Mouse (Mus musculus): ENCODE measurements around the gene Alox5ap. TPM values are rescaled to one million over a fixed set of nuclear protein-coding genes. Genes with fewer than 3 reads are reported as not detected.

Gene Alox5ap
- total and polyA plus RNA-seq, 3 experiments, result 2.0 to 26.4 (median 9.9) TPM

- no peaks in the 10 kb centered on the region for H3K36me3 ChIP-seq (replicated peaks in 1 of 2; ENCODE audit: control insufficient read depth in 1 of 2, insufficient read depth in 1 of 2, low read length in 1 of 2)
- H3K9ac ChIP-seq (ENCODE audit: insufficient read depth, low read depth), result no peak overlapping the region
- H3K79me2 ChIP-seq (replicated peaks; ENCODE audit: control insufficient read depth, extremely low read depth, insufficient read depth, poor library complexity, severe bottlenecking), result no peaks in the 10 kb centered on the region
- no peak overlapping the region for H3K4me3 ChIP-seq (replicated peaks in 1 of 3; ENCODE audit: low read depth in 2 of 3, low read length in 2 of 3, poor library complexity in 1 of 3)
- H3K4me2 ChIP-seq (ENCODE audit: insufficient read depth, low read depth, poor library complexity, severe bottlenecking), result no peak overlapping the region
- no peaks in the 10 kb centered on the region for H3K27me3 ChIP-seq (replicated peaks)
- no peak overlapping the region for H3K27ac ChIP-seq (ENCODE audit: insufficient read depth, low read depth)
- no peak for DNase-seq (ENCODE audit: extremely low read depth)
- in situ Hi-C loops (cut with MboI; ENCODE audit: low pct_ligation_motif_present, low pct_unique_long_range_greater_than_20kb, low sequenced_read_pairs), result no loop called here
- peaks cover 5 to 18% of the 10 kb centered on the region in 2 experiments for H3K4me1 ChIP-seq (ENCODE audit: control insufficient read depth in 1 of 2, insufficient read depth in 2 of 2)
- TF ChIP-seq IRF4 (IDR thresholded peaks at IDR 0.05; ENCODE audit: low read depth, low read length) (no peak), CHD1 (IDR thresholded peaks at IDR 0.05; ENCODE audit: low read depth, low read length) (no peak), MAZ (IDR thresholded peaks at IDR 0.05; ENCODE audit: low read depth, low read length) (no peak), PAX5 (IDR thresholded peaks at IDR 0.05; ENCODE audit: low read length) (no peak), SMC3 (IDR thresholded peaks at IDR 0.05; ENCODE audit: low read depth, low read length) (no peak), MEF2A (IDR thresholded peaks at IDR 0.05; ENCODE audit: borderline replicate concordance, low read depth, low read length) (no peak), USF1 (IDR thresholded peaks at IDR 0.05; ENCODE audit: low read depth, low read length) (no peak), MAX (IDR thresholded peaks at IDR 0.05; ENCODE audit: low read length) (no peak), ELF1 (IDR thresholded peaks at IDR 0.05; ENCODE audit: low read depth, low read length) (no peak), NRF1 (IDR thresholded peaks at IDR 0.05; ENCODE audit: low read depth, low read length) (no peak)
- H3K9me3 ChIP-seq (replicated peaks; ENCODE audit: low read length), result peaks cover 13% of the 10 kb centered on the region
- dilution Hi-C loops (cut with MboI; ENCODE audit: extremely low pct_ligation_motif_present, extremely low pct_unique_long_range_greater_than_20kb, low sequenced_read_pairs), result no loop called here
Measured at GRCm38 (mm10) chr5:149243053-149243452, 21.5 kb upstream of the Alox5ap start.

- dilution Hi-C loops (cut with MboI; ENCODE audit: extremely low pct_ligation_motif_present, extremely low pct_unique_long_range_greater_than_20kb, low sequenced_read_pairs) (no loop called here), in situ Hi-C loops (cut with MboI; ENCODE audit: low pct_ligation_motif_present, low pct_unique_long_range_greater_than_20kb, low sequenced_read_pairs) (no loop called here)
- peaks cover 5 to 18% of the 10 kb centered on the region in 2 experiments for H3K4me1 ChIP-seq (ENCODE audit: control insufficient read depth in 1 of 2, insufficient read depth in 2 of 2)
Measured at GRCm38 (mm10) chr5:149245391-149245964, 19.1 kb upstream of the Alox5ap start.

More at GRCm38 (mm10) chr5:149245391-149245964, 19.1 kb upstream of the Alox5ap start:
- no peaks in the 10 kb centered on the region for H3K27me3 ChIP-seq (replicated peaks)
- no peak for TF ChIP-seq MAZ (IDR thresholded peaks at IDR 0.05; ENCODE audit: low read depth, low read length)
- TF ChIP-seq CTCF (conservative IDR thresholded peaks at IDR 0.05 in 1 of 2, IDR thresholded peaks at IDR 0.05 in 1 of 2; ENCODE audit: low read depth in 2 of 2, low read length in 2 of 2), result no peak
- no peak for TF ChIP-seq MYC (IDR thresholded peaks at IDR 0.05; ENCODE audit: low read depth, low read length)
- TF ChIP-seq E2F4 (IDR thresholded peaks at IDR 0.05; ENCODE audit: insufficient replicate concordance, low read depth, low read length), result no peak
- TF ChIP-seq NELFE (IDR thresholded peaks at IDR 0.05; ENCODE audit: low read depth, low read length), result no peak
- TF ChIP-seq MEF2A (IDR thresholded peaks at IDR 0.05; ENCODE audit: borderline replicate concordance, low read depth, low read length), result no peak
- no peak for TF ChIP-seq EP300 (IDR thresholded peaks at IDR 0.05; ENCODE audit: low read length)
- TF ChIP-seq MAFK (IDR thresholded peaks at IDR 0.05; ENCODE audit: insufficient replicate concordance, low read length), result no peak
- no peak for TF ChIP-seq JUN (IDR thresholded peaks at IDR 0.05; ENCODE audit: insufficient read depth, low read depth, low read length)
- no peak for TF ChIP-seq HCFC1 (IDR thresholded peaks at IDR 0.05; ENCODE audit: low read depth, low read length)
- no peak for TF ChIP-seq ELF1 (IDR thresholded peaks at IDR 0.05; ENCODE audit: low read depth, low read length)
- no peak for TF ChIP-seq ZKSCAN1 (IDR thresholded peaks at IDR 0.05; ENCODE audit: borderline replicate concordance, low read depth, low read length)
- no peak for TF ChIP-seq USF2 (conservative IDR thresholded peaks at IDR 0.05; ENCODE audit: low read depth, low read length)
- no peak for TF ChIP-seq MXI1 (IDR thresholded peaks at IDR 0.05; ENCODE audit: low read depth, low read length)
- TF ChIP-seq MAX (IDR thresholded peaks at IDR 0.05; ENCODE audit: low read length), result no peak
- DNase-seq (ENCODE audit: extremely low read depth), result peak; percentile 27
- peaks cover 13% of the 10 kb centered on the region for H3K9me3 ChIP-seq (replicated peaks; ENCODE audit: low read length)
- no peaks in the 10 kb centered on the region for H3K79me2 ChIP-seq (replicated peaks; ENCODE audit: control insufficient read depth, extremely low read depth, insufficient read depth, poor library complexity, severe bottlenecking)
- H3K36me3 ChIP-seq (replicated peaks in 1 of 2; ENCODE audit: control insufficient read depth in 1 of 2, insufficient read depth in 1 of 2, low read length in 1 of 2), result no peaks in the 10 kb centered on the region
- no peak overlapping the region for H3K27ac ChIP-seq (ENCODE audit: insufficient read depth, low read depth)
- peak overlapping the region; percentile 51; the same call in 1 of the 2 replicates for H3K9ac ChIP-seq (ENCODE audit: insufficient read depth, low read depth)
- H3K4me2 ChIP-seq (ENCODE audit: insufficient read depth, low read depth, poor library complexity, severe bottlenecking), result peak overlapping the region; percentile 27; the same call in 1 of the 2 replicates
- peak overlapping the region in 2 of 3 experiments; percentile 38 to 51 for H3K4me3 ChIP-seq (replicated peaks in 1 of 3; ENCODE audit: low read depth in 2 of 3, low read length in 2 of 3, poor library complexity in 1 of 3)

All from CH12.LX (cell line).